Mouse (Mus musculus) thymus, adult 2 months (tissue): ENCODE data around the gene Dusp10. TPM values are rescaled to one million over a fixed set of nuclear protein-coding genes. Genes with fewer than 3 reads are reported as not detected.
A peak's percentile ranks its signal among the peaks of the same experiment; 100 is the strongest.

Experiments used
- DNase-seq: peaks from one replicate; pipeline ENCODE4 v3.0.0; 2021
- H3K27ac ChIP-seq: fragments of 200-500 bp; 2 replicates; pipeline ENCODE4 v1.5.1; 2012; ENCODE audit warnings: low read length, control low read depth; ENCODE audit not compliant: control insufficient read depth, insufficient read depth
- H3K27me3 ChIP-seq: fragments of 200-500 bp; 2 replicates; pipeline ENCODE4 v1.6.1; 2012; ENCODE audit warnings: mild to moderate bottlenecking, low read length, moderate library complexity, mixed read lengths; ENCODE audit not compliant: control insufficient read depth, insufficient read depth
- H3K36me3 ChIP-seq: fragments of 200-500 bp; 2 replicates; pipeline ENCODE4 v1.6.1; 2012; ENCODE audit warnings: mild to moderate bottlenecking, low read length, moderate library complexity; ENCODE audit not compliant: control insufficient read depth, insufficient read depth
- H3K4me1 ChIP-seq: fragments of 200-500 bp; replicated peaks from 2 replicates; pipeline ENCODE4 v1.6.1; 2012; ENCODE audit warnings: low read length; ENCODE audit not compliant: control insufficient read depth, insufficient read depth
- H3K4me3 ChIP-seq: fragments of 200-500 bp; 2 replicates; pipeline ENCODE4 v1.5.1; 2012; ENCODE audit warnings: mild to moderate bottlenecking, low read length, control low read depth, moderate library complexity; ENCODE audit not compliant: control insufficient read depth, insufficient read depth
- CTCF ChIP-seq: fragments of 200-500 bp; IDR thresholded peaks from 2 replicates; pipeline ENCODE4 v1.5.1; 2012; ENCODE audit warnings: mild to moderate bottlenecking, control low read depth, low read length, moderate library complexity, borderline replicate concordance; ENCODE audit not compliant: control insufficient read depth, poor library complexity, insufficient read depth; ENCODE audit errors: extremely low read depth
- POLR2A ChIP-seq: fragments of 200-500 bp; IDR thresholded peaks from 2 replicates; pipeline ENCODE4 v1.6.1; 2012; ENCODE audit warnings: mild to moderate bottlenecking, low read length, control low read depth, moderate library complexity; ENCODE audit not compliant: control insufficient read depth, poor library complexity, insufficient read depth; ENCODE audit errors: extremely low read depth
- WGBS: fragments of 180-500 bp; shearing (Covaris S2); methylation state at CpG from one replicate; pipeline ENCODE4 v1.1.7; 2018; 5-methylcytosine and 5-hydroxymethylcytosine counted together
- polyA plus RNA-seq: library from polyadenylated mRNA; depleted of rRNA; stranded (reverse); fragments of >200 nt; gene quantifications from 2 replicates; pipeline ENCODE4 v1.2.3, GENCODE M21; 2012; rRNA removed

Gene Dusp10
- polyA plus RNA-seq, 1 experiment, result 206 TPM

GRCm38 (mm10) chr1:184107448-184107847 lies 94.3 kb downstream of the Dusp10 start:
- Histone ChIP-seq H3K4me3 (no peak overlapping the region), H3K27me3 (no peaks in the 10 kb centered on the region), H3K4me1 (peaks cover 20% of the 10 kb centered on the region), H3K27ac (no peak overlapping the region), H3K36me3 (no peaks in the 10 kb centered on the region)
- 96% methylated on average over 4 of the region's 4 CpGs for WGBS
- DNase-seq, result no peak
- no peak for TF ChIP-seq POLR2A
- no peak for TF ChIP-seq CTCF

GRCm38 (mm10) chr1:184108254-184108653 lies 95.2 kb downstream of the Dusp10 start:
- TF ChIP-seq CTCF (no peak), POLR2A (no peak)
- H3K36me3 ChIP-seq, result no peaks in the 10 kb centered on the region
- WGBS, result 91% methylated on average over 1 of the region's 1 CpGs

GRCm38 (mm10) chr1:184117586-184117985 lies 104.5 kb downstream of the Dusp10 start:
- 60% methylated on average over 7 of the region's 7 CpGs for WGBS
- Histone ChIP-seq H3K27me3 (no peaks in the 10 kb centered on the region), H3K4me1 (peaks cover 29% of the 10 kb centered on the region), H3K4me3 (no peak overlapping the region), H3K36me3 (no peaks in the 10 kb centered on the region), H3K27ac (peak overlapping the region; percentile 91)
- DNase-seq, result peak; percentile 34
- TF ChIP-seq POLR2A (no peak), CTCF (no peak)

More at GRCm38 (mm10) chr1:184108254-184108653, 95.2 kb downstream of the Dusp10 start:
- DNase-seq, result no peak
- H3K27ac ChIP-seq, result no peak overlapping the region
- peaks cover 19% of the 10 kb centered on the region for H3K4me1 ChIP-seq
- H3K4me3 ChIP-seq, result no peak overlapping the region
- no peaks in the 10 kb centered on the region for H3K27me3 ChIP-seq

GRCm38 (mm10) chr1:184117991-184118390 lies 104.9 kb downstream of the Dusp10 start:
- DNase-seq, result peak; percentile 81
- no peak for TF ChIP-seq POLR2A
- no peak for TF ChIP-seq CTCF

GRCm38 (mm10) chr1:184118586-184118985 lies 105.5 kb downstream of the Dusp10 start:
- Histone ChIP-seq H3K27me3 (no peaks in the 10 kb centered on the region), H3K27ac (peak overlapping the region; percentile 95), H3K4me3 (no peak overlapping the region), H3K36me3 (no peaks in the 10 kb centered on the region), H3K4me1 (peaks cover 29% of the 10 kb centered on the region)
- 54% methylated on average over 1 of the region's 1 CpGs for WGBS
- no peak for TF ChIP-seq CTCF
- TF ChIP-seq POLR2A, result no peak
- peak; percentile 27 for DNase-seq

More at GRCm38 (mm10) chr1:184117991-184118390, 104.9 kb downstream of the Dusp10 start:
- Histone ChIP-seq H3K36me3 (no peaks in the 10 kb centered on the region), H3K27me3 (no peaks in the 10 kb centered on the region), H3K27ac (peak overlapping the region; percentile 95), H3K4me3 (no peak overlapping the region), H3K4me1 (peaks cover 29% of the 10 kb centered on the region)
- 4% methylated on average over 2 of the region's 2 CpGs for WGBS

Other genes starting within 250 kb of the Dusp10 start
- 5.0 and 7.8 TPM in 2 replicates for gene 1700056E22Rik, start 21.0 kb downstream of the Dusp10 start, polyA plus RNA-seq